Mouse (Mus musculus): Measurements from ENCODE around the gene Lpcat3. TPM values are rescaled to one million over a fixed set of nuclear protein-coding genes. Genes with fewer than 3 reads are reported as not detected.
"Not testable (repeated sequence)": the region's sequence is repeated elsewhere in the genome, so short reads cannot be mapped to it uniquely, and the experiment has no call there.

Gene Lpcat3
- polyA plus RNA-seq, 1 experiment from 2014 or later = 32.3 TPM

DNA sequence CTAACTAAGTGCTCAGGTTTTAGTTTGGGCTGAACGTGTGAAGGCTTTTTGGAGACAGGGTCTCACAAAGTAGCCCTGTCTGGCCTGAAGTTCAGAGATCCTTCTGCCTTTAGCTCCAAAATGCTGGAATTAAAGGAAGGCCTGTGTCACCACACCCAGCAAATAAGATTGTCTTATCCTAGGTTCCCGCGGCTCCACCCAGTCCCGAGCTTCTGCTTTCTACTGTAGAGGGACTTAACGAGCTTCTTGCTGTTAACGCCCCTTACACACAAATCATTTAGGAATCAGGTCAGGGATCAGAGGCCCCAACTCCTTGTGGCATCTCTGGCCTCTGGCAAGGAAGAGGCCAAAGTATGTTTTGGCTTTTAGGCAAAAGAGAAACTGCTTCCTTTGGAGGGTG lies 9.3 kb downstream of the Lpcat3 start:
- ATAC-seq (ENCODE audit: low FRiP score) = no peak
- H3K9me3 ChIP-seq (ENCODE audit: control insufficient read depth, low read length) = no peaks in the 10 kb centered on the region
- no peaks in the 10 kb centered on the region for H3K27me3 ChIP-seq (ENCODE audit: control insufficient read depth, insufficient read depth, low read length)
- H3K4me3 ChIP-seq (ENCODE audit: low read depth, low read length) = no peak overlapping the region
- no peak overlapping the region for H3K9ac ChIP-seq (ENCODE audit: low read length)
- no peak overlapping the region for H3K4me2 ChIP-seq
- DNase-seq (ENCODE audit: low spot score, missing footprints) = no peak
- no peak overlapping the region for H3K27ac ChIP-seq (ENCODE audit: low read depth, low read length)
- no peaks in the 10 kb centered on the region for H3K36me3 ChIP-seq (ENCODE audit: control insufficient read depth, insufficient read depth, low read length)
- 74% methylated on average over 6 of the region's 6 CpGs for WGBS
- no peaks in the 10 kb centered on the region for H3K4me1 ChIP-seq (ENCODE audit: control insufficient read depth, insufficient read depth, low read length)

DNA sequence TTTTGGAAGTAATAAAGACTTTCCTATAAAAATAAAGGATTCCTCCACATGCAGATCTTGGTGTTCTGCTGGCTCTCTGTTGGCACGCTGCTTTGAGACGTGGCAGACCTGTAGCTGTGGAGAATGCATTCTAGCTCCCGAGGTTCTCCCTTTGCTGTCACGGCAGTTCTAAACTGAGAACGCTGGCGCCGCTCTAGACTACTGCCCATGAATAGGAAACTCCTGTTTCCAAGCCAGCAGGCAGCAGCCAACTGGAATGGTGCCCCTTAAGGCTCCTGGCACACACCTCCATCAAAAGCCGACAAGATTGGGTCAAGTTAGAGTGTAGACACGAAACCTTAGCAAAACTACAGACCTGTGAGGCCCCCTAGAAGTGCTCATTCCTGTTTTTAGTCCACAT lies 10.8 kb downstream of the Lpcat3 start:
- Histone ChIP-seq H3K36me3 (ENCODE audit: control insufficient read depth, insufficient read depth, low read length) (no peaks in the 10 kb centered on the region), H3K4me3 (ENCODE audit: low read depth, low read length) (no peak overlapping the region), H3K27me3 (ENCODE audit: control insufficient read depth, insufficient read depth, low read length) (no peaks in the 10 kb centered on the region), H3K4me1 (ENCODE audit: control insufficient read depth, insufficient read depth, low read length) (no peaks in the 10 kb centered on the region), H3K9me3 (ENCODE audit: control insufficient read depth, low read length) (no peaks in the 10 kb centered on the region), H3K4me2 (no peak overlapping the region), H3K27ac (ENCODE audit: low read depth, low read length) (no peak overlapping the region), H3K9ac (ENCODE audit: low read length) (no peak overlapping the region)
- ATAC-seq (ENCODE audit: low FRiP score) (no peak), DNase-seq (ENCODE audit: low spot score, missing footprints) (no peak)
- WGBS = 88% methylated on average over 9 of the region's 9 CpGs

DNA sequence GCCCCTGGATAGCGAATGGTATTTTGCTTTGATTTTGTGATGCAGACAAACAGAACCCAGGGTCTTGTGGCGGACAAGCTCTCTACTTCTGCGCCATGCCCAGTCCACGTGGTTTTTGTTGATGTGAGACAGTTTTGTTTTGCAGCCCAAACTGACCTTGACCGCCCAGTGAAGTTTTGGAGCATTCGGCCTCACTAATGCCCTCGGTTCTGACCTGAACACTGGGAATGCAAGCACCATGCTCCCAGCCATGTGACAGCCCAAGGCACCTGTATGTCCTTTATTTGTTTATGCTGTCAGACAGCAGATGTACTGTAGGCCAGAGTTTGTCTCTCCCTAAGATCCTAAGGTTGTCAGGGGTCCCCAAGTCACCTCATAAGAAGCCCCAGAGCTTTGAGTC lies 11.8 kb downstream of the Lpcat3 start:
- DNase-seq (ENCODE audit: low spot score, missing footprints) = no peak
- 93% methylated on average over 7 of the region's 7 CpGs for WGBS
- no peaks in the 10 kb centered on the region for H3K36me3 ChIP-seq (ENCODE audit: control insufficient read depth, insufficient read depth, low read length)
- no peaks in the 10 kb centered on the region for H3K4me1 ChIP-seq (ENCODE audit: control insufficient read depth, insufficient read depth, low read length)
- no peak for ATAC-seq (ENCODE audit: low FRiP score)
- no peak overlapping the region for H3K9ac ChIP-seq (ENCODE audit: low read length)
- no peaks in the 10 kb centered on the region for H3K27me3 ChIP-seq (ENCODE audit: control insufficient read depth, insufficient read depth, low read length)
- no peak overlapping the region for H3K27ac ChIP-seq (ENCODE audit: low read depth, low read length)
- H3K9me3 ChIP-seq (ENCODE audit: control insufficient read depth, low read length) = no peaks in the 10 kb centered on the region
- H3K4me3 ChIP-seq (ENCODE audit: low read depth, low read length) = no peak overlapping the region
- H3K4me2 ChIP-seq = no peak overlapping the region

DNA sequence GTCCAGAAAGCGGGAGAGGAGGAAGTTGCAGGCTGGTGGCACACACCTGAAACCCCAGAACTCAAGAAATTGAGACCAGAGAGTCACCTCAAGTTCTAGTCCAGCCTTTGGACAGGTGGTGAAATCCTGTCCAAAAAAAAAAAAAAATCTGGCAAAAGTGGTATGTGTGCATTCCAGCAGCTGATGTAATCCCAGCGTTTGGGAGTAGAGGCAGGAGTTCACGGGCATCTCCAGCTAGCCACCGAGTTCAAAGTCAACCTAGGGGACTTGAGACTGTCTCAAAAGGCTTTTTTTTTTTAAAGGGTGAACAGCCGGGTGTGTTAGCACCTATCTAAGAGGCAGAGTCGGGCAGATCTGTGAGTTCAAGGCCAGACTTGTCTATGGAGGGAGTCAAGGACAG lies 13.3 kb downstream of the Lpcat3 start:
- H3K4me1 ChIP-seq (ENCODE audit: control insufficient read depth, insufficient read depth, low read length) = no peaks in the 10 kb centered on the region
- H3K27ac ChIP-seq (ENCODE audit: low read depth, low read length) = no peak overlapping the region
- no peak for DNase-seq (ENCODE audit: low spot score, missing footprints)
- H3K4me2 ChIP-seq = no peak overlapping the region
- ATAC-seq (ENCODE audit: low FRiP score) = no peak
- H3K9ac ChIP-seq (ENCODE audit: low read length) = no peak overlapping the region
- H3K4me3 ChIP-seq (ENCODE audit: low read depth, low read length) = no peak overlapping the region
- H3K36me3 ChIP-seq (ENCODE audit: control insufficient read depth, insufficient read depth, low read length) = no peaks in the 10 kb centered on the region
- WGBS = 96% methylated on average over 6 of the region's 6 CpGs
- no peaks in the 10 kb centered on the region for H3K9me3 ChIP-seq (ENCODE audit: control insufficient read depth, low read length)
- H3K27me3 ChIP-seq (ENCODE audit: control insufficient read depth, insufficient read depth, low read length) = no peaks in the 10 kb centered on the region

DNA sequence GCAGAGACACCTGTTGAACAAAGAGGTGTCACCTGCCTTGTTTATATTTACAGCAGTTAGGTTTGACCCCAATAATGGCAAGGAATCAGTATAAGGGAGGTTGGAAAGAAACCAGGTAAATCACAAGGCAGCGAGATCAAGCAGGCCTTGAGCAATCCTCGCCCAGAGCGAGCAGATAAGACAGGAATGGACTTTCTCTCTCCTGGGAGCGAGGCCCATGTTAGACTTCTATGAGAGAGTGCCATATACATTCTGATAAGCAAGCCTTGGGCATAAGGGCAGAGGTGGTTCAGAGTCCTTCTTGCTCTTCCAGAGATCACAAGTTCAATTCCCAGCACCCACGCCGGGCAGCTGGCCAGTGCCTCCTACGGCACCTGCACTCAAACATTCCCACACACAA lies 15.9 kb downstream of the Lpcat3 start:
- Histone ChIP-seq H3K9me3 (ENCODE audit: control insufficient read depth, low read length) (no peaks in the 10 kb centered on the region), H3K4me2 (no peak overlapping the region), H3K4me1 (ENCODE audit: control insufficient read depth, insufficient read depth, low read length) (no peaks in the 10 kb centered on the region), H3K9ac (ENCODE audit: low read length) (no peak overlapping the region), H3K27me3 (ENCODE audit: control insufficient read depth, insufficient read depth, low read length) (no peaks in the 10 kb centered on the region), H3K4me3 (ENCODE audit: low read depth, low read length) (no peak overlapping the region), H3K36me3 (ENCODE audit: control insufficient read depth, insufficient read depth, low read length) (no peaks in the 10 kb centered on the region), H3K27ac (ENCODE audit: low read depth, low read length) (no peak overlapping the region)
- ATAC-seq (ENCODE audit: low FRiP score) (no peak), DNase-seq (ENCODE audit: low spot score, missing footprints) (no peak)
- 94% methylated on average over 7 of the region's 7 CpGs for WGBS

DNA sequence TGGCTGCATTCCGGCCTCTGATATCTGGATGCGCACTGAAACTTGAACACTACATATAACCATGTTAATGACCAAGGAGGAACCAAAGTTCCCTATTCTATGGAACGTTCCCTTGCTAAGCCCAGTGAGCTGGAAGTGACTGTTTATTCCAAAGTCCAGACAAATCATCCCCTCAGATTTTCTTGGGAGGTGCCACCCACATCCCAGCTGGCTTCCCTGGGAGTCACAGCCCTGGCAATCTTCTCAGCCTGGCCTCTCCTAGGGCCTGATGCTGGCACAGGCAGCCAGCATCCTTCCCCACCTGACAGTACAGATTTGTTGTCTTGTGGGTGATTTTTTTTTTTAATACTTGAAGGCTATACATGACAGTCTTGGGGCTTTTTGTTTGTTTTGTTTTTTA lies 16.7 kb downstream of the Lpcat3 start:
- H3K27ac ChIP-seq (ENCODE audit: low read depth, low read length) = no peak overlapping the region
- no peaks in the 10 kb centered on the region for H3K9me3 ChIP-seq (ENCODE audit: control insufficient read depth, low read length)
- H3K9ac ChIP-seq (ENCODE audit: low read length) = no peak overlapping the region
- 86% methylated on average over 3 of the region's 3 CpGs for WGBS
- no peaks in the 10 kb centered on the region for H3K4me1 ChIP-seq (ENCODE audit: control insufficient read depth, insufficient read depth, low read length)
- ATAC-seq (ENCODE audit: low FRiP score) = no peak
- no peaks in the 10 kb centered on the region for H3K36me3 ChIP-seq (ENCODE audit: control insufficient read depth, insufficient read depth, low read length)
- H3K4me2 ChIP-seq = no peak overlapping the region
- DNase-seq (ENCODE audit: low spot score, missing footprints) = no peak
- no peaks in the 10 kb centered on the region for H3K27me3 ChIP-seq (ENCODE audit: control insufficient read depth, insufficient read depth, low read length)
- no peak overlapping the region for H3K4me3 ChIP-seq (ENCODE audit: low read depth, low read length)

DNA sequence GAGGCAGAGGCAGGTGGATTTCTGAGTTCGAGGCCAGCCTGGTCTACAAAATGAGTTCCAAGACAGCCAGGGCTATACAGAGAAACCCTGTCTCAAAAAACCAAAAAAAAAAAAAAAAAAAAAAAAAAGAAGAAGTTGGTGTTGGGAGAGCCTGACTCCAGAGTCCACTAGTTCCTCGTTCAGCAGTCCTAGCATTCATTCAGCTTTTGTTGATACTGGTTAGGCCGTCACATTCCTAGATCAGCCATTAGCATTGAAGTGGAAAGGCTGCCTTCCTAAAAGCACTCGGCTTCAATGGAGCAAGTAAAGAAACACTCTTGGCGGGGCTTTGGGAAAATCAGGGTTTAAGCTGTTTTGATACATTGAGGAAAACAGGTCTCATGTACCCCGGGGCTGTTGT lies 19.5 kb downstream of the Lpcat3 start:
- not testable (repeated sequence) for H3K9ac ChIP-seq (ENCODE audit: low read length); H3K27ac ChIP-seq (ENCODE audit: low read depth, low read length); DNase-seq (ENCODE audit: low spot score, missing footprints); H3K36me3 ChIP-seq (ENCODE audit: control insufficient read depth, insufficient read depth, low read length); H3K9me3 ChIP-seq (ENCODE audit: control insufficient read depth, low read length); ATAC-seq (ENCODE audit: low FRiP score); H3K4me2 ChIP-seq; H3K27me3 ChIP-seq (ENCODE audit: control insufficient read depth, insufficient read depth, low read length); H3K4me3 ChIP-seq (ENCODE audit: low read depth, low read length); H3K4me1 ChIP-seq (ENCODE audit: control insufficient read depth, insufficient read depth, low read length)
- WGBS = 65% methylated on average over 6 of the region's 6 CpGs

DNA sequence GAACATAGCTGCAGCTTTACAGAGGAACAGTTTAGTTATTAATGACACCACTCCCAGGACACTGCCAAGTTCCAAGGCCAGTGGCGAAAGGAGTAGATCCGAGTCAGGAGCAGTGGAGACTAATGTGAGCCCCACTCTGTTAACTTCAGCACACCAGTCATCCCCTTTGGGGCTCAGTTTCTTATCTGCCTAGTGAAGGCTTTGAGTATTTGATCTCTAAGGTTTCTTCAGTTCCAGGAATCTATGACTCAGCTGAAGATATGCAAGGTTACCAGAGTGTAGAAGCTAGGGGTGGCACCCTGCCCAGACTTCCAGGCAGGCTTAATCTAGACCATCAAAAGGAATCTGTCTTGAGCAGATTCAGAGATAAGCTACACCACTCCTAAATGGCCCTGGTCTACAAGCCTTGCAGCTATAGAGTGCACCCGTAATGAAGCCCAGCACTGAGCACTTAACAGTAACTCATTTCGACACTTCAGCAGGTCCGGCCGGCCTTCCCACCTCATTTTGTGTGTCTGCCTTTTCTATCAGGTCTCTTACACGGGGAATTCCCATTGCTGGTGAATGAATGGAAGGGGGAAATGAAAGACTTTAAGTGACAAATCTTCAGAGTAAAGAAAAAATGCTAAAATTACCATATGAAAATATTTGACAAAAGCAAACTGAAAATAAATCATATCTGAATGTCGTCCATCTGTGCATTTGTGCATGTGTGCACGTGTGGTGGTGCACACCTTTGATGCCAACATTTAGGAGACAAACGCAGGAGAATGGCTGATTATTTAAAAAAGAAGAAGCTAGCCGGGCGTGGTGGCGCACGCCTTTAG lies 21.0 kb downstream of the Lpcat3 start:
- H3K9ac ChIP-seq (ENCODE audit: low read length) = no peak overlapping the region
- DNase-seq (ENCODE audit: low spot score, missing footprints) = no peak

DNA sequence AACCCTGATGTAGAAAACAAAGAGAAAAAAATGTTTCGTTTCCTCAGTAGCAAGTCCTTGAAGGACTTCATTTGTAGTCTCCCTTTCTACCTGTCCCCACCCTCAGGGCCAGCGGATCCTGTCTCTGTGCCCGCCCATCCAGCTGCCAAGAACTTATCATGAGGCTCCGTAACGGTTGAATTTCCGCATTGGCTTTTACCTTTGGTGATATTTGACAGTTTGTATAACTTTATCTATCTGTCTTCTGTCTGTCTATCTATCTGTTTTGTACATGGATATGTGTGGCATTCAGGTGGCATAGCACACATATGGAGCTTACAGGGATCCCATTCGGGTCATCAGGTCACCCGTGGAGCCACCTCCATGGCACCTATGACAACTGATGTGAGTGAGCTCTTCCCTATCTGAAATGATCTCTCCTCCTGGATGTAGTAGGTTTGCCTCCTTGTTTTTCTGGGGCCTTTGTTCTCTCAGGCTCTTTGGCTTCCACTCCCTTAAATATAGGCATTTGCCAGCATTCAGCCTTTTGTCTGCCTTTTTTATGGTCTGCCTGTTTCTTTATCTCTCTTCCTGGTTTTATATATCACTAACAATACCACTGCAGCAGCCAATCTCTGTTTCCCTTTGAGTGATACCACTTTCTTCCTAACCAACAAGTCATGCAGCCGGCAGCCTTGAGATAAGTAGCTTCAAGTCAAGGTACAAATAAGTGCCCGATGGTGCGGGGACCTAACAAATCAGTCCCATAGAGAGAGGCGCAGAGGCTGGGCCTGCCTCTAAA lies 23.0 kb downstream of the Lpcat3 start:
- Histone ChIP-seq H3K36me3 (ENCODE audit: control insufficient read depth, insufficient read depth, low read length) (no peaks in the 10 kb centered on the region), H3K4me1 (ENCODE audit: control insufficient read depth, insufficient read depth, low read length) (no peaks in the 10 kb centered on the region), H3K4me2 (no peak overlapping the region), H3K9me3 (ENCODE audit: control insufficient read depth, low read length) (no peaks in the 10 kb centered on the region), H3K4me3 (ENCODE audit: low read depth, low read length) (no peak overlapping the region), H3K27me3 (ENCODE audit: control insufficient read depth, insufficient read depth, low read length) (no peaks in the 10 kb centered on the region), H3K27ac (ENCODE audit: low read depth, low read length) (no peak overlapping the region), H3K9ac (ENCODE audit: low read length) (no peak overlapping the region)
- ATAC-seq (ENCODE audit: low FRiP score) (no peak), DNase-seq (ENCODE audit: low spot score, missing footprints) (peak; percentile 81)
- 85% methylated on average over 12 of the region's 12 CpGs for whole genome bisulfite sequencing

More for the DNA sequence above, 21.0 kb downstream of the Lpcat3 start:
- Histone ChIP-seq H3K4me2 (no peak overlapping the region), H3K36me3 (ENCODE audit: control insufficient read depth, insufficient read depth, low read length) (no peaks in the 10 kb centered on the region), H3K9me3 (ENCODE audit: control insufficient read depth, low read length) (no peaks in the 10 kb centered on the region), H3K27ac (ENCODE audit: low read depth, low read length) (no peak overlapping the region), H3K4me3 (ENCODE audit: low read depth, low read length) (no peak overlapping the region), H3K4me1 (ENCODE audit: control insufficient read depth, insufficient read depth, low read length) (no peaks in the 10 kb centered on the region), H3K27me3 (ENCODE audit: control insufficient read depth, insufficient read depth, low read length) (no peaks in the 10 kb centered on the region)
- no peak for ATAC-seq (ENCODE audit: low FRiP score)
- 89% methylated on average over 14 of the region's 14 CpGs for WGBS

Measured in midbrain, embryonic 11.5 days (tissue).